Comparison of ENCODE assay signal across 13 mouse cellular contexts in genomic region chr1:134960634-134961033, GRCm38 (mm10). TPM values are rescaled to one million over a fixed set of nuclear protein-coding genes. Genes with fewer than 3 reads are reported as not detected.
A peak's percentile ranks its signal among the peaks of the same experiment; 100 is the strongest.
DNase-seq lines count a peak whose midpoint lies in the region; ATAC-seq and TF ChIP-seq lines count a peak whose summit lies in the region.
"Had no signal": no experiment of that assay in that cellular context is flagged by ENCODE, and none has a peak within 500 bp of the region (broad histone marks: within the 10 kb centered on the region; RNA-seq: fewer than 3 reads in every experiment).

No protein-coding gene starts in this region.

- H3K4me2 ChIP-seq in heart, postnatal 0 days (ENCODE audit: low read depth, low read length), result no peak overlapping the region
- no peak overlapping the region for H3K4me2 ChIP-seq in midbrain, postnatal 0 days (ENCODE audit: low read depth, low read length, poor library complexity, severe bottlenecking)
- no peak overlapping the region for H3K4me2 ChIP-seq in midbrain, embryonic 14.5 days (ENCODE audit: low read length)
- H3K4me2 ChIP-seq in neural tube, embryonic 15.5 days, result no peak overlapping the region

- peak; percentile 64 for TF ChIP-seq CTCF in heart, postnatal 0 days (IDR thresholded peaks at IDR 0.05; ENCODE audit: low read depth)
- TF ChIP-seq CTCF in midbrain, postnatal 0 days (IDR thresholded peaks at IDR 0.05), result peak; percentile 64
- peak; percentile 48 for TF ChIP-seq CTCF in Patski (IDR thresholded peaks at IDR 0.05)

- intact Hi-C loops in heart, postnatal 25 days (cut with DNase I), result loop anchor here (10.0 kb wide), 1 partner anchor 236 kb away; no protein-coding TSS in a partner anchor

- TF ChIP-seq EP300 in heart, postnatal 0 days (IDR thresholded peaks at IDR 0.05; ENCODE audit: low read depth), result no peak

- WGBS in heart, postnatal 0 days, result 37% methylated on average over 7 of the region's 7 CpGs
- 65% methylated on average over 7 of the region's 7 CpGs for WGBS in midbrain, postnatal 0 days
- 65% methylated on average over 7 of the region's 7 CpGs for WGBS in midbrain, embryonic 14.5 days
- WGBS in neural tube, embryonic 15.5 days, result 70% methylated on average over 7 of the region's 7 CpGs

- CTCF ChIA-PET in Patski (lab: Charles Lee), result interaction anchor here (3.1 kb wide), 1 partner anchor 145 kb away, joined by 8 read pairs; the partner anchor contains the start of gene Lgr6

- no peaks in the 10 kb centered on the region for H3K36me3 ChIP-seq in heart, postnatal 0 days (replicated peaks; ENCODE audit: control insufficient read depth, insufficient read depth, low read length)
- H3K36me3 ChIP-seq in midbrain, postnatal 0 days (ENCODE audit: insufficient read depth, low read length), result no peaks in the 10 kb centered on the region
- H3K36me3 ChIP-seq in midbrain, embryonic 14.5 days (ENCODE audit: control insufficient read depth, insufficient read depth, low read length), result no peaks in the 10 kb centered on the region
- H3K36me3 ChIP-seq in splenic B cell, adult 2 months (ENCODE audit: control insufficient read depth, insufficient read depth, low read length, poor library complexity, severe bottlenecking), result no peaks in the 10 kb centered on the region
- no peaks in the 10 kb centered on the region for H3K36me3 ChIP-seq in neural tube, embryonic 15.5 days
- H3K36me3 ChIP-seq: kidney, embryonic 15.5 days had no signal

- no peaks in the 10 kb centered on the region for H3K27me3 ChIP-seq in heart, postnatal 0 days (ENCODE audit: control insufficient read depth, insufficient read depth, low read length)
- no peaks in the 10 kb centered on the region for H3K27me3 ChIP-seq in midbrain, postnatal 0 days (ENCODE audit: insufficient read depth, low read length)
- H3K27me3 ChIP-seq in midbrain, embryonic 14.5 days (ENCODE audit: control insufficient read depth, insufficient read depth, low read length), result peaks cover 6% of the 10 kb centered on the region; the same call in 1 of the 2 replicates
- no peaks in the 10 kb centered on the region for H3K27me3 ChIP-seq in Patski
- no peaks in the 10 kb centered on the region for H3K27me3 ChIP-seq in splenic B cell, adult 2 months (ENCODE audit: control insufficient read depth, insufficient read depth, low read length, poor library complexity, severe bottlenecking)
- no peaks in the 10 kb centered on the region for H3K27me3 ChIP-seq in neural tube, embryonic 15.5 days (replicated peaks)
- H3K27me3 ChIP-seq: liver, embryonic 15.5 days had no signal

- H3K4me1 ChIP-seq in heart, postnatal 0 days (ENCODE audit: control insufficient read depth, insufficient read depth), result 0 out of 2 replicates have a peak, but pooled peaks cover 10% of the 10 kb centered on the region
- no peaks in the 10 kb centered on the region for H3K4me1 ChIP-seq in midbrain, postnatal 0 days (ENCODE audit: insufficient read depth, low read length)
- H3K4me1 ChIP-seq in midbrain, embryonic 14.5 days (ENCODE audit: control insufficient read depth, insufficient read depth, low read length), result 0 out of 2 replicates have a peak, but pooled peaks cover 7% of the 10 kb centered on the region
- peaks cover 13% of the 10 kb centered on the region for H3K4me1 ChIP-seq in neural tube, embryonic 15.5 days

- no peak overlapping the region for H3K4me3 ChIP-seq in heart, postnatal 0 days (ENCODE audit: low read depth, low read length)
- H3K4me3 ChIP-seq in midbrain, postnatal 0 days (ENCODE audit: low read depth, low read length), result no peak overlapping the region
- no peak overlapping the region for H3K4me3 ChIP-seq in midbrain, embryonic 14.5 days (replicated peaks; ENCODE audit: low read depth, low read length)
- H3K4me3 ChIP-seq in neural tube, embryonic 15.5 days (replicated peaks), result no peak overlapping the region
- H3K4me3 ChIP-seq: kidney, embryonic 15.5 days had no signal

- POLR2A ChIA-PET in Patski (lab: Charles Lee), result no interaction called here

- H3K9me3 ChIP-seq in heart, postnatal 0 days (replicated peaks; ENCODE audit: control insufficient read depth, low read length), result no peaks in the 10 kb centered on the region
- no peaks in the 10 kb centered on the region for H3K9me3 ChIP-seq in midbrain, postnatal 0 days (ENCODE audit: low read length)
- H3K9me3 ChIP-seq in midbrain, embryonic 14.5 days (ENCODE audit: control insufficient read depth, low read length), result no peaks in the 10 kb centered on the region
- no peaks in the 10 kb centered on the region for H3K9me3 ChIP-seq in neural tube, embryonic 15.5 days (replicated peaks)
- H3K9me3 ChIP-seq: kidney, embryonic 15.5 days; liver, embryonic 15.5 days had no signal

- H3K9ac ChIP-seq in heart, postnatal 0 days (replicated peaks; ENCODE audit: low read depth, low read length), result no peak overlapping the region
- no peak overlapping the region for H3K9ac ChIP-seq in midbrain, postnatal 0 days (replicated peaks; ENCODE audit: low read length, poor library complexity, severe bottlenecking)
- no peak overlapping the region for H3K9ac ChIP-seq in midbrain, embryonic 14.5 days (replicated peaks; ENCODE audit: low read length)
- H3K9ac ChIP-seq in neural tube, embryonic 15.5 days (replicated peaks), result no peak overlapping the region
- H3K9ac ChIP-seq: kidney, embryonic 15.5 days had no signal

- ATAC-seq in heart, postnatal 0 days (ENCODE audit: insufficient read depth, low read depth), result no peak
- no peak for ATAC-seq in midbrain, postnatal 0 days (ENCODE audit: low FRiP score)
- no peak for ATAC-seq in midbrain, embryonic 14.5 days (ENCODE audit: low FRiP score, low TSS enrichment)
- ATAC-seq in Patski, result no peak
- ATAC-seq in neural tube, embryonic 15.5 days (ENCODE audit: low FRiP score), result no peak
- ATAC-seq: hindbrain, embryonic 16.5 days had no signal

- in situ Hi-C loops in Patski (cut with MboI; ENCODE audit: low pct_unique_long_range_greater_than_20kb), result no loop called here

- no peak overlapping the region for H3K27ac ChIP-seq in heart, postnatal 0 days (ENCODE audit: low read depth)
- H3K27ac ChIP-seq in midbrain, postnatal 0 days (ENCODE audit: low read depth, low read length), result no peak overlapping the region
- no peak overlapping the region for H3K27ac ChIP-seq in midbrain, embryonic 14.5 days (replicated peaks; ENCODE audit: low read depth, low read length)
- H3K27ac ChIP-seq in neural tube, embryonic 15.5 days (replicated peaks), result no peak overlapping the region
- H3K27ac ChIP-seq: kidney, embryonic 15.5 days; liver, embryonic 15.5 days had no signal

- DNase-seq in heart, postnatal 0 days (ENCODE audit: low spot score), result peak; percentile 48
- no peak for DNase-seq in heart, postnatal 25 days (ENCODE audit: low spot score)
- DNase-seq in midbrain, postnatal 0 days (ENCODE audit: low spot score), result peak; percentile 5
- DNase-seq in midbrain, embryonic 14.5 days, result no peak
- DNase-seq in Patski (ENCODE audit: low read depth, low spot score), result no peak
- peak; percentile 11 for DNase-seq in splenic B cell, adult 2 months (ENCODE audit: low read depth, low spot score)
- DNase-seq in spleen, adult 12 weeks (ENCODE audit: low spot score), result no peak
- DNase-seq: adrenal gland, adult 2 months; cerebellum, postnatal 10 days had no signal

RNA-seq across cellular contexts. Expression of gene Ube2t, which starts 1.7 kb away (rescaled TPM):
- total RNA-seq in heart, postnatal 0 days (2014; rRNA removed; ENCODE audit: low replicate concordance), result 30.2 and 34.3 TPM in 2 replicates
- 22.5 and 25.3 TPM in 2 replicates for polyA plus RNA-seq in heart, postnatal 0 days (2015; fragmentation: Nextera tagmentation; extraction: Ambion mirVana)
- 1 to 10 TPM; 4.4 to 7.6 TPM for total RNA-seq in heart, postnatal 25 days (2021)
- 3.1 and 3.5 TPM in 2 replicates for total RNA-seq in midbrain, postnatal 0 days (2014; rRNA removed)
- 3.8 and 5.3 TPM in 2 replicates for polyA plus RNA-seq in midbrain, postnatal 0 days (2015; fragmentation: Nextera tagmentation; extraction: Ambion mirVana)
- polyA plus RNA-seq in midbrain, embryonic 14.5 days (2014; fragmentation: Nextera tagmentation; extraction: Ambion mirVana), result 9.0 and 11.7 TPM in 2 replicates
- polyA plus RNA-seq in Patski (2021), result 14.5 TPM
- polyA plus RNA-seq in neural tube, embryonic 15.5 days (2015; fragmentation: Nextera tagmentation; extraction: Ambion mirVana), result 11.4 and 15.6 TPM in 2 replicates

RNA-seq across cellular contexts. Expression of gene Ppp1r12b, which starts 4.9 kb away (rescaled TPM):
- 65.3 and 69.9 TPM in 2 replicates for total RNA-seq in heart, postnatal 0 days (2014; rRNA removed; ENCODE audit: low replicate concordance)
- polyA plus RNA-seq in heart, postnatal 0 days (2015; fragmentation: Nextera tagmentation; extraction: Ambion mirVana), result 22.6 and 23.0 TPM in 2 replicates
- 100 to 1,000 TPM; 147 to 165 TPM for total RNA-seq in heart, postnatal 25 days (2021)
- 37.7 and 43.8 TPM in 2 replicates for total RNA-seq in midbrain, postnatal 0 days (2014; rRNA removed)
- polyA plus RNA-seq in midbrain, postnatal 0 days (2015; fragmentation: Nextera tagmentation; extraction: Ambion mirVana), result 9.1 and 11.3 TPM in 2 replicates
- polyA plus RNA-seq in midbrain, embryonic 14.5 days (2014; fragmentation: Nextera tagmentation; extraction: Ambion mirVana), result 10.5 and 14.5 TPM in 2 replicates
- 4.2 TPM for polyA plus RNA-seq in Patski (2021)
- polyA plus RNA-seq in neural tube, embryonic 15.5 days (2015; fragmentation: Nextera tagmentation; extraction: Ambion mirVana), result 13.3 and 16.3 TPM in 2 replicates

Comparison
In these comparisons a context has a peak if more than half of its experiments do, and no peak if none do; other contexts are left out.
1. DNase-seq: peak in heart, postnatal 0 days (single experiment), midbrain, postnatal 0 days (single experiment) and splenic B cell, adult 2 months (single experiment); none in heart, postnatal 25 days (single experiment), midbrain, embryonic 14.5 days (single experiment), Patski (single experiment) and spleen, adult 12 weeks (single experiment).
2. Peak in every context shown above with its lines, with median percentiles within 50 percentile points of each other: CTCF ChIP-seq.